Mouse (Mus musculus) small intestine, adult 2 months (tissue): ENCODE data around the gene Cog4.

ENCODE experiments used
- CTCF ChIP-seq: fragments of 200-500 bp; IDR thresholded peaks from 2 replicates; pipeline ENCODE4 v1.5.1; 2012; ENCODE audit warnings: low read depth, mild to moderate bottlenecking, control low read depth, inconsistent platforms, low read length, moderate library complexity, mixed read lengths; ENCODE audit not compliant: insufficient replicate concordance, insufficient read length; ENCODE audit errors: extremely low read depth
- POLR2A ChIP-seq: fragments of 200-500 bp; IDR thresholded peaks from 2 replicates; pipeline ENCODE4 v1.6.1; 2012; ENCODE audit warnings: low read depth, mild to moderate bottlenecking, control low read depth, inconsistent platforms, low read length, moderate library complexity

DNA sequence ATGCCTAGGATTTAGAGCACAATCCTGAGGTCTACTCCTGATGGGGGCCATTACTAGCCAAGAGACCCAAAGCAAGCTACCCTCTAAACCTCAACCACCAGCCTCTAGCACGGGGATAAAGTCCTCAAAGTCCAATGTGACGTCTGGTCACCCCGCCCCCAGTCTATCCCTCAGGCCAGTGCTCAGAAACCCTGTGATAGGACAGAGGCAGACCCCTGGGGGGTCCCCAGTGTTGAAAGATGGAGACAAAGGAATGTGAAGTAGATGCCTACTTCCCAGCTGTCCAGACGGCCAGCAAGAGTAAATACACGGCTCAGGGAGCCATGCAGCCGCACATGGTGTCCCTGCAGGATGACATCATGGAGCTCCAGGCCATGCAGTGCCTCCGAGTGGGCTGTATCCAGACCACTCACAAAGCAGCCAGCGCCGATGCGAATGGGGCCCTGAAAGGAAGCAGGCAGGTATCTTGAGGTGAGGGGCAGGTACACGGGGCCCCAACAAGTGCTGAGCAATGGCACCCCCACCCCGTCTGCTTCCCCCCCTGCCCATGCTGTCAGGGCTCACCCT is 43.6 kb downstream of the Cog4 start:
- TF ChIP-seq CTCF = no peak
- no peak for TF ChIP-seq POLR2A
